Mouse (Mus musculus): ENCODE data around the gene Mitf. TPM values are rescaled to one million over a fixed set of nuclear protein-coding genes. Genes with fewer than 3 reads are reported as not detected.
A peak's percentile ranks its signal among the peaks of the same experiment; 100 is the strongest.

Gene Mitf
- polyA plus RNA-seq, 1 experiment from 2014 or later, result 3.0 TPM

DNA sequence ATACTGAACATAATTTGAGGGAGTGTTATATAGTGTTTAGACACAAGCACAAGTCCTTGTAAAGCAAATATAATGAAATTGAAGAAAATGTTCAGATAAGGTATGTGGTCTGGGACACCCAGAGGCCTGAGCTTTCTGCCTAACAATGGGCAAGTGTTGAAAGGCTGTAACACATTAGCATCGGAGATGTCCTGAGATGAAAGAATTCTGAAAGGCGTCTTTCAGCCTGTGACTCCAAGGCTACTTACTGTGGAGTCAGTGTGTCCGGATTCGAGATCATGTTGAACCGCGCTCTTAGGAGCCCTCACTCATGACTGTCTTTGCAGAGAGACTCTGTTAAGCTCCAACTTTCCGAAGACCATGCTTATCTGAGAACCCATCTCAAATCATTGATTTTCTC, 111.6 kb downstream of the Mitf start:
- Histone ChIP-seq H3K9me3 (ENCODE audit: control insufficient read depth, low read length) (no peaks in the 10 kb centered on the region), H3K36me3 (ENCODE audit: control insufficient read depth, insufficient read depth, low read length) (no peaks in the 10 kb centered on the region), H3K4me1 (ENCODE audit: control insufficient read depth, insufficient read depth, low read length) (peaks cover 18% of the 10 kb centered on the region), H3K4me3 (ENCODE audit: low read depth, low read length) (no peak overlapping the region), H3K4me2 (ENCODE audit: low read depth, low read length) (no peak overlapping the region), H3K27me3 (replicated peaks; ENCODE audit: control insufficient read depth, insufficient read depth, low read length) (no peaks in the 10 kb centered on the region), H3K27ac (replicated peaks; ENCODE audit: low read depth, low read length) (no peak overlapping the region), H3K9ac (ENCODE audit: low read depth, low read length) (no peak overlapping the region)
- DNase-seq (ENCODE audit: low spot score), result no peak
- 36% methylated on average over 7 of the region's 7 CpGs for whole genome bisulfite sequencing
- no peak for ATAC-seq (ENCODE audit: low read depth)

- Histone ChIP-seq H3K36me3 (ENCODE audit: control insufficient read depth, insufficient read depth, low read length) (no peaks in the 10 kb centered on the region), H3K9ac (ENCODE audit: low read depth, low read length) (no peak overlapping the region), H3K27me3 (replicated peaks; ENCODE audit: control insufficient read depth, insufficient read depth, low read length) (no peaks in the 10 kb centered on the region), H3K4me1 (ENCODE audit: control insufficient read depth, insufficient read depth, low read length) (peaks cover 18% of the 10 kb centered on the region), H3K27ac (replicated peaks; ENCODE audit: low read depth, low read length) (0 out of 2 replicates have a peak overlapping the region, but pooled peaks have one; percentile 3), H3K9me3 (ENCODE audit: control insufficient read depth, low read length) (no peaks in the 10 kb centered on the region), H3K4me2 (ENCODE audit: low read depth, low read length) (no peak overlapping the region), H3K4me3 (ENCODE audit: low read depth, low read length) (no peak overlapping the region)
- ATAC-seq (ENCODE audit: low read depth) (no peak), DNase-seq (ENCODE audit: low spot score) (no peak)
- WGBS, result 47% methylated on average over 8 of the region's 8 CpGs
Measured at GRCm38 (mm10) chr6:97919287-97919686, 112.4 kb downstream of the Mitf start.

DNA sequence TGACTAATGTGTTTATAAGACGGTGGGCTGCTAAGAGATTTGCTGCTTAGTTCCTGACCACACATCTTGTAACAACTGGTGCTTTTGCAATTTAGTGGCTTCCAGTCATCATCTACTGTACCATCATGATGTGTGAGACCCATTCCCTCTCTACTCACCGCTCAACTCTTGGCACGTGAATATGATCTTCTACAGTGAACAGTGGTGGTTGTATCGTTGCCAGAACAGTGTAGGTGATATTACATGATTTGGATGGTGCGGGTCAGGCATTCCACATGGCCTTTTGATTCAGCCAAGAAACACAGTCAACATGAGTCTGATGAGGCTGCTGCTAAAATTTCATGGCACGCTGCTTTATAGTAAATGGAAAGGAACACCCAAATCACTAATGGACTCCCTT, 114.7 kb downstream of the Mitf start:
- no peaks in the 10 kb centered on the region for H3K9me3 ChIP-seq (ENCODE audit: control insufficient read depth, low read length)
- 79% methylated on average over 6 of the region's 6 CpGs for WGBS
- no peak for ATAC-seq (ENCODE audit: low read depth)
- no peak overlapping the region for H3K4me2 ChIP-seq (ENCODE audit: low read depth, low read length)
- no peak overlapping the region for H3K27ac ChIP-seq (replicated peaks; ENCODE audit: low read depth, low read length)
- H3K4me3 ChIP-seq (ENCODE audit: low read depth, low read length), result no peak overlapping the region
- H3K9ac ChIP-seq (ENCODE audit: low read depth, low read length), result no peak overlapping the region
- peaks cover 18% of the 10 kb centered on the region for H3K4me1 ChIP-seq (ENCODE audit: control insufficient read depth, insufficient read depth, low read length)
- no peaks in the 10 kb centered on the region for H3K36me3 ChIP-seq (ENCODE audit: control insufficient read depth, insufficient read depth, low read length)
- no peaks in the 10 kb centered on the region for H3K27me3 ChIP-seq (replicated peaks; ENCODE audit: control insufficient read depth, insufficient read depth, low read length)
- no peak for DNase-seq (ENCODE audit: low spot score)

GRCm38 (mm10) chr6:97924221-97924620, 117.4 kb downstream of the Mitf start:
- ATAC-seq (ENCODE audit: low read depth) (no peak), DNase-seq (ENCODE audit: low spot score) (no peak)
- H3K4me1 ChIP-seq (ENCODE audit: control insufficient read depth, insufficient read depth, low read length), result peaks cover 6% of the 10 kb centered on the region
- no peaks in the 10 kb centered on the region for H3K27me3 ChIP-seq (replicated peaks; ENCODE audit: control insufficient read depth, insufficient read depth, low read length)
- no peak overlapping the region for H3K27ac ChIP-seq (replicated peaks; ENCODE audit: low read depth, low read length)
- H3K4me2 ChIP-seq (ENCODE audit: low read depth, low read length), result no peak overlapping the region
- H3K9me3 ChIP-seq (ENCODE audit: control insufficient read depth, low read length), result no peaks in the 10 kb centered on the region
- H3K36me3 ChIP-seq (ENCODE audit: control insufficient read depth, insufficient read depth, low read length), result no peaks in the 10 kb centered on the region
- H3K4me3 ChIP-seq (ENCODE audit: low read depth, low read length), result no peak overlapping the region
- 88% methylated on average over 3 of the region's 3 CpGs for WGBS
- no peak overlapping the region for H3K9ac ChIP-seq (ENCODE audit: low read depth, low read length)

- DNase-seq (ENCODE audit: low spot score) (no peak), ATAC-seq (ENCODE audit: low read depth) (no peak)
- Histone ChIP-seq H3K36me3 (ENCODE audit: control insufficient read depth, insufficient read depth, low read length) (no peaks in the 10 kb centered on the region), H3K4me3 (ENCODE audit: low read depth, low read length) (no peak overlapping the region), H3K4me1 (ENCODE audit: control insufficient read depth, insufficient read depth, low read length) (no peaks in the 10 kb centered on the region), H3K9ac (ENCODE audit: low read depth, low read length) (no peak overlapping the region), H3K4me2 (ENCODE audit: low read depth, low read length) (no peak overlapping the region), H3K9me3 (ENCODE audit: control insufficient read depth, low read length) (no peaks in the 10 kb centered on the region), H3K27me3 (replicated peaks; ENCODE audit: control insufficient read depth, insufficient read depth, low read length) (no peaks in the 10 kb centered on the region), H3K27ac (replicated peaks; ENCODE audit: low read depth, low read length) (no peak overlapping the region)
- WGBS, result 75% methylated on average over 3 of the region's 3 CpGs
Measured at GRCm38 (mm10) chr6:97929051-97929450, 122.2 kb downstream of the Mitf start.

GRCm38 (mm10) chr6:97929466-97929865, 122.6 kb downstream of the Mitf start:
- H3K4me2 ChIP-seq (ENCODE audit: low read depth, low read length), result no peak overlapping the region
- DNase-seq (ENCODE audit: low spot score), result peak; percentile 13

DNA sequence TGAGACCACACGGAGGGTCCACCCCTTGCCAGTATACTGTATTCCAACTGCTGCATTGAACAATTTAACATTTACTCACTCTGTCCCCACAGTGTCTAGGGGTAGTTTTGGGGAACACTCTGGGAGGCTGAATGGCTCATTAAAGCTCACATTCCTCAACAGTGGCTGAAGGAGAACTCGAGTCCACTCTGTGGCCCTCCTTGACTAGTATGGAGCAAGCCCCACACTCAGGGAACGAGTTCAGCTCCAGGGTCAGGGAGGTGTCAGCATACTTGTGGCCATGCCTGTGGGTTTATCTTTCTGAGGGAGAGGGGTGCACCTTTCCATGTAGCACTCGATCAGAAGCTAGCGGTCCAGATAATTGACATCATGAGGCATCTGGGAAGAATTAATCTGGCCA, 130.3 kb downstream of the Mitf start:
- H3K4me2 ChIP-seq (ENCODE audit: low read depth, low read length), result no peak overlapping the region
- no peak for ATAC-seq (ENCODE audit: low read depth)
- H3K27me3 ChIP-seq (replicated peaks; ENCODE audit: control insufficient read depth, insufficient read depth, low read length), result no peaks in the 10 kb centered on the region
- H3K9ac ChIP-seq (ENCODE audit: low read depth, low read length), result no peak overlapping the region
- 70% methylated on average over 5 of the region's 5 CpGs for WGBS
- DNase-seq (ENCODE audit: low spot score), result no peak
- no peaks in the 10 kb centered on the region for H3K9me3 ChIP-seq (ENCODE audit: control insufficient read depth, low read length)
- H3K4me1 ChIP-seq (ENCODE audit: control insufficient read depth, insufficient read depth, low read length), result no peaks in the 10 kb centered on the region
- no peak overlapping the region for H3K27ac ChIP-seq (replicated peaks; ENCODE audit: low read depth, low read length)
- no peak overlapping the region for H3K4me3 ChIP-seq (ENCODE audit: low read depth, low read length)
- no peaks in the 10 kb centered on the region for H3K36me3 ChIP-seq (ENCODE audit: control insufficient read depth, insufficient read depth, low read length)

More at GRCm38 (mm10) chr6:97929466-97929865, 122.6 kb downstream of the Mitf start:
- H3K4me1 ChIP-seq (ENCODE audit: control insufficient read depth, insufficient read depth, low read length), result no peaks in the 10 kb centered on the region
- WGBS, result 67% methylated on average over 7 of the region's 7 CpGs
- H3K9ac ChIP-seq (ENCODE audit: low read depth, low read length), result no peak overlapping the region
- no peaks in the 10 kb centered on the region for H3K9me3 ChIP-seq (ENCODE audit: control insufficient read depth, low read length)
- no peaks in the 10 kb centered on the region for H3K27me3 ChIP-seq (replicated peaks; ENCODE audit: control insufficient read depth, insufficient read depth, low read length)
- H3K27ac ChIP-seq (replicated peaks; ENCODE audit: low read depth, low read length), result no peak overlapping the region
- no peak overlapping the region for H3K4me3 ChIP-seq (ENCODE audit: low read depth, low read length)
- peak; percentile 33; the same call in 1 of the 2 replicates for ATAC-seq (ENCODE audit: low read depth)
- no peaks in the 10 kb centered on the region for H3K36me3 ChIP-seq (ENCODE audit: control insufficient read depth, insufficient read depth, low read length)

- Histone ChIP-seq H3K4me3 (ENCODE audit: low read depth, low read length) (no peak overlapping the region), H3K27ac (replicated peaks; ENCODE audit: low read depth, low read length) (no peak overlapping the region), H3K36me3 (ENCODE audit: control insufficient read depth, insufficient read depth, low read length) (no peaks in the 10 kb centered on the region), H3K4me2 (ENCODE audit: low read depth, low read length) (no peak overlapping the region), H3K27me3 (replicated peaks; ENCODE audit: control insufficient read depth, insufficient read depth, low read length) (no peaks in the 10 kb centered on the region), H3K4me1 (ENCODE audit: control insufficient read depth, insufficient read depth, low read length) (no peaks in the 10 kb centered on the region), H3K9ac (ENCODE audit: low read depth, low read length) (no peak overlapping the region), H3K9me3 (ENCODE audit: control insufficient read depth, low read length) (no peaks in the 10 kb centered on the region)
- WGBS, result 53% methylated on average over 11 of the region's 11 CpGs
- DNase-seq (ENCODE audit: low spot score), result no peak
- ATAC-seq (ENCODE audit: low read depth), result no peak
Measured at GRCm38 (mm10) chr6:97937897-97938614, 131.2 kb downstream of the Mitf start.

DNA sequence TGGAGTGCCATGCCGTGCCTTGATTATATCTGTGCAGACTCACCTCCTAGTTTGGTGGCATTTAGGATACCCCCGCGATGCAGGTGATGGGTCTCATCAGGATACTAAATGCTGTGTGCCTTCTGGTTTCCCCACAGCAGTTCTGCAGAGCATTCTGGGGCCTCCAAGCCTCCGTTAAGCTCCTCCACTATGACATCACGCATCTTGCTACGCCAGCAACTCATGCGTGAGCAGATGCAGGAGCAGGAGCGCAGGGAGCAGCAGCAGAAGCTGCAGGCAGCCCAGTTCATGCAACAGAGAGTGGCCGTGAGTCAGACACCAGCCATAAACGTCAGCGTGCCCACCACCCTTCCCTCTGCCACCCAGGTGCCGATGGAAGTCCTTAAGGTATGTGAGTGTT, 134.1 kb downstream of the Mitf start:
- WGBS, result 89% methylated on average over 12 of the region's 12 CpGs

More for the DNA sequence above, 134.1 kb downstream of the Mitf start:
- no peaks in the 10 kb centered on the region for H3K9me3 ChIP-seq (ENCODE audit: control insufficient read depth, low read length)
- no peak overlapping the region for H3K9ac ChIP-seq (ENCODE audit: low read depth, low read length)
- DNase-seq (ENCODE audit: low spot score) (no peak), ATAC-seq (ENCODE audit: low read depth) (no peak)
- H3K27me3 ChIP-seq (replicated peaks; ENCODE audit: control insufficient read depth, insufficient read depth, low read length), result no peaks in the 10 kb centered on the region
- H3K4me3 ChIP-seq (ENCODE audit: low read depth, low read length), result no peak overlapping the region
- H3K36me3 ChIP-seq (ENCODE audit: control insufficient read depth, insufficient read depth, low read length), result no peaks in the 10 kb centered on the region
- no peak overlapping the region for H3K27ac ChIP-seq (replicated peaks; ENCODE audit: low read depth, low read length)
- no peaks in the 10 kb centered on the region for H3K4me1 ChIP-seq (ENCODE audit: control insufficient read depth, insufficient read depth, low read length)
- no peak overlapping the region for H3K4me2 ChIP-seq (ENCODE audit: low read depth, low read length)
